Mouse (Mus musculus) brown adipose tissue, adult 24 weeks (tissue): ENCODE data around the gene Prtg. TPM values are rescaled to one million over a fixed set of nuclear protein-coding genes. Genes with fewer than 3 reads are reported as not detected.

ENCODE experiments used
- H3K27ac ChIP-seq: fragments of 200-500 bp; replicated peaks from 2 replicates; pipeline ENCODE4 v1.5.1; 2012; ENCODE audit warnings: low read depth, mild to moderate bottlenecking, low read length
- H3K4me1 ChIP-seq: fragments of 200-500 bp; 2 replicates; pipeline ENCODE4 v1.6.1; 2012; ENCODE audit warnings: low read length, mixed read lengths; ENCODE audit not compliant: control insufficient read depth, insufficient read depth, insufficient read length
- H3K4me3 ChIP-seq: fragments of 200-500 bp; 2 replicates; pipeline ENCODE4 v1.5.1; 2012; ENCODE audit warnings: low read depth, mild to moderate bottlenecking, low read length, moderate library complexity; ENCODE audit not compliant: insufficient read depth
- polyA plus RNA-seq: library from polyadenylated mRNA; stranded (reverse); fragments of >200 nt; gene quantifications from 2 replicates; pipeline ENCODE4 v1.2.4, GENCODE M21; 2012; ENCODE audit not compliant: missing spikeins, insufficient read depth, insufficient read length

The Prtg gene
- polyA plus RNA-seq, 1 experiment, result not detected

DNA sequence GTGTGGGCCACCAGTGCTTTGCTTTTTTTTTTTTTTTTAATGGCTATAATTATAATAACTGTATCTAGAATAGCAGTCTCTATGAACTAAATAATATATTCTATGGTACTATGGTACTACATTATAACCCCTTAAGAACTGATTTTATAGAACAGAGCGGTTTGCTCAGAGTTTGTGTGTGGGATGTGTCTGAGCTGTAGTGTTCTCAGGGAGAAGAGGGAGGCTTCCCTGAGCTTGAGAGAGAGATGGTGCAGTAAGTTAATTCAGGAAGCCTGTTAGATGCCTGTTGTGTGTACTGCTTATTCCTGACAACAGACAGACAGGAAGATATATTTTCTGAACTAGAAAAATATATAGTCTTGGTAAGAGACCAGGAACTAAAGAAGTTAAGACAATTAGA lies 28.3 kb downstream of the Prtg start:
- H3K4me3 ChIP-seq, result no peak overlapping the region

GRCm38 (mm10) chr9:72836708-72837495 lies 30.2 kb downstream of the Prtg start:
- no peak overlapping the region for H3K4me3 ChIP-seq
- H3K4me1 ChIP-seq, result no peaks in the 10 kb centered on the region
- H3K27ac ChIP-seq, result no peak overlapping the region

More for the DNA sequence above, 28.3 kb downstream of the Prtg start:
- H3K27ac ChIP-seq, result no peak overlapping the region
- H3K4me1 ChIP-seq, result no peaks in the 10 kb centered on the region

- Histone ChIP-seq H3K4me3 (no peak overlapping the region), H3K4me1 (no peaks in the 10 kb centered on the region), H3K27ac (no peak overlapping the region)
These were observed 31.0 kb downstream of the Prtg start for GRCm38 (mm10) chr9:72837598-72838160.

DNA sequence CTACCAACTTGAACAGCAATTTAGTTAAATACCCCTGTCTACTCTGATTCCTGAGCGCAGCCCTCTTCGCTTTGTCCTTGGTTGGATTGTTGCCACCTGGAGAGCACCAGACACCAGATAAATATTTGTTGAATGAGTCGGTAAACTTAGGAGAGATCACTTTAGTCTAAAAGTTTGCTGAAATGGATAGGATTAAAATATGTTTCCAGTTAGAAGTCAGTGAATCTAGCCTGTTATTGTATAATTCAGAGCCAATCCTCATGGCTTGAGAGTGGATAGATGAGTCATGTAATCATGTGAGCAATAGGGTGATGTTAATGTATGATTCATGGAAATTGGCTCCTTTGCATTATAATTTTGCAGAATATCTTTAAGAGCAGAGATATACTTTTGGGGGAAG lies 31.6 kb downstream of the Prtg start:
- no peaks in the 10 kb centered on the region for H3K4me1 ChIP-seq
- no peak overlapping the region for H3K27ac ChIP-seq
- H3K4me3 ChIP-seq, result no peak overlapping the region

GRCm38 (mm10) chr9:72839346-72839990 lies 32.8 kb downstream of the Prtg start:
- H3K27ac ChIP-seq, result no peak overlapping the region
- no peak overlapping the region for H3K4me3 ChIP-seq
- H3K4me1 ChIP-seq, result no peaks in the 10 kb centered on the region

GRCm38 (mm10) chr9:72844496-72844895 lies 37.8 kb downstream of the Prtg start:
- Histone ChIP-seq H3K27ac (no peak overlapping the region), H3K4me3 (no peak overlapping the region), H3K4me1 (no peaks in the 10 kb centered on the region)

DNA sequence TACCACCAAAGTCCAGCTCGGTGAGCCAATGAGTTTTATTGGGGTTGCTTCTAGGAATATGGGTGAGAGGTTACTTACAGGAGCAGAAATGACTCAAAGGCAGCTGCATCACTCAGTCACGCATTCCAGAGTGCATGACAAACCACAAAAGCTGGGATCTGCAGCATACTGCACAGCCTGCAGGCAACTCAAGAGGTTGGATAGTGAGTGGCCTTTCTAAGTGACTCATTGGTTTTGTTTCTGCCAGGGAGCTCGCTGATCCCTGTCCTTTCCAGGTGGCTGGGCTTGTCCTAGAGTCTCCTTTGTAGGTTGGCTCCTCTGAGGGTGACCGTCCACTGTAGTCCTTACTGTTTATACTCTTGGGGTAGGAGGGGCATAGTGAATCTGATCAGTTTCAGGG lies 39.5 kb downstream of the Prtg start:
- Histone ChIP-seq H3K4me3 (no peak overlapping the region), H3K4me1 (no peaks in the 10 kb centered on the region), H3K27ac (no peak overlapping the region)

DNA sequence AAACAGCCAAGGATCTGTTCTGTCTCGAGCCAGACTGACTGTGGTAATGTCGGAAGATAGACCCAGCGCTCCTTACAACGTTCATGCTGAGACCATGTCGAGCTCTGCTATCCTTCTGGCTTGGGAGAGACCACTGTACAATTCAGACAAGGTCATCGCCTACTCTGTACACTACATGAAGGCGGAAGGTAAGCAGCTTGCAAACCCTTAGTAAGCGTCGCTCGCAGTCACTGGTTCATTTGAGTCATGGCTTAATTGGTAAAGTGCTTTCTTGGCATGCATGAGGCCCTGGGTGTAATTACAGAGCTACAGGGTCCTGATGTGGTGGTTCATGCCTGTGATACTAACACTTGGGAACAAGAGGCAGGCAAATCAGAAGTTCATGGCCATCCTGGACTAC lies 44.9 kb downstream of the Prtg start:
- no peak overlapping the region for H3K4me3 ChIP-seq

DNA sequence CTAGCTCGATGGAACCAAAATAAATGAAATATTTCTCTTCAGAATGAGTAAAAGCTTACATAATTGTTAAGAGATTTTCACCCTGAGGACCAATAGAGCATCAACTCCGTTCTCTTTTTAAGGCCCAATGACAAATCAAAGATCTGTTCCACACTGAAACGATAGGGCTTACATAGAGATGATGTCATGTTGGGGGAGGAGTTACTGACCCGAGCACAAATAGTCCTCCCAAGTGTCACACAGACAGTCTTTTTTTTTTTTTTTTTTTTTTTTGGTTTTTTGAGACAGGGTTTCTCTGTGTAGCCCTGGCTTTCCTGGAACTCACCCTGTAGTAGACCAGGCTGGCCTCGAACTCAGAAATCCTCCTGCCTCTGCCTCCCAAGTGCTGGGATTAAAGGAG lies 45.3 kb downstream of the Prtg start:
- H3K4me1 ChIP-seq, result no peaks in the 10 kb centered on the region
- no peak overlapping the region for H3K27ac ChIP-seq
- H3K4me3 ChIP-seq, result no peak overlapping the region

More for the DNA sequence above, 44.9 kb downstream of the Prtg start:
- no peak overlapping the region for H3K27ac ChIP-seq
- H3K4me1 ChIP-seq, result no peaks in the 10 kb centered on the region

DNA sequence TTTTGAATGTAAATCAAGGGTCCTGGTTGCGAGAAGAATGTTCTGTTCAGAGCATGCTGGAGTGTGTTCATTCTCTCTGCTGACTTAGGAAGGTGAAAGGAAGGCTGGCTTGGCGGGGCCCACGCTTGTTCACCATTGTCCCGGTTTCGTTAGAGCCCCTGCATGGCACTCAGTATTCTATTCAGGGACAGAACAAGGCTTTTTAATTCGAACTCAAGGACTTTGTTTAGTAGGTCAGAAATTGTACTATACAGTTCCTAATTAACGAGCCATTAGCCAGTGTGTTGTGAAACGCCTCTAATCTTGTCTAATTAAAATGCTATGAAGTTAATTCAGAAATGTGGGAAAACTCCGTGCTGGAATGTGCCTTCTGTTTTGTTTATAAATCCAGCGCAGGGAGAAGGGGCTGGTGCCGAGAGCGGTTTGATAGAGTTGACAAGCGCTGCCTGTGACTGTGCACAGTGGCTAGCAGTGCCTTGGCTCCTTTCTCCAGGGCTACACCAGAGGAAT lies 47.1 kb downstream of the Prtg start:
- Histone ChIP-seq H3K4me1 (no peaks in the 10 kb centered on the region), H3K4me3 (no peak overlapping the region), H3K27ac (no peak overlapping the region)

DNA sequence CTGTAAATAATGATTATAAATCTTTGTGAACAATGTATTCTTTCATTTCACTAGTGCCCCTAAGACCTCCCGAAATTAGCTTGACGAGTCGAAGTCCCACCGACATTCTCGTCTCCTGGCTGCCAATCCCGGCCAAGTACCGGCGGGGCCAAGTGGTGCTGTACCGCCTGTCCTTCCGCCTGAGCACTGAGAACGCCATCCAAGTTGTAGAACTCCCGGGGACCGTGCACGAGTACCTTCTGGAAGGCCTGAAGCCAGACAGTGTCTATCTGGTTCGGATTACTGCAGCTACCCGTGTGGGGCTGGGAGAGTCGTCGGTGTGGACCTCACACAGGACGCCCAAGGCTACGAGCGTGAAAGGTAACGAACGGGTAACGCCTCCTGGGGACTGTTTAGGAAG lies 50.0 kb downstream of the Prtg start:
- no peak overlapping the region for H3K27ac ChIP-seq
- no peak overlapping the region for H3K4me3 ChIP-seq
- no peaks in the 10 kb centered on the region for H3K4me1 ChIP-seq

DNA sequence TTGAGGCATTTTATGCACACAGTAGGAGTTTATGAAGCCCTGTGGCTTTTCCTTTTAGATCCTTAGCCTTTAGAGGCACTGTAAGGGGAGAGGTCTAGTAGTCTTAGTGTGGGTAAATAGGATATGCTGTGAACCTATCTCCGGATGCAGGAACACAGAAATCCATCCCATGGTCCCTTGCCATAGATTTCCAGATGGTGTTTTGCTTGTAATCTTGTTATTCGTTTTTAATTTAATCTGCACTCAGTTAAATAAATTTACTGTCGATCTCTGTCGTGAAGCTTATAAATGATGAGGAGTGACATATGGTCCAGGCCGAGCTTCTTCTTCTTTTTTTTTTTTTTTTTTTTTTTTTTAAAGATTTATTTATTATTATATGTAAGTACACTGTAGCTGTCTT lies 54.1 kb downstream of the Prtg start:
- Histone ChIP-seq H3K4me3 (no peak overlapping the region), H3K4me1 (no peaks in the 10 kb centered on the region), H3K27ac (no peak overlapping the region)

DNA sequence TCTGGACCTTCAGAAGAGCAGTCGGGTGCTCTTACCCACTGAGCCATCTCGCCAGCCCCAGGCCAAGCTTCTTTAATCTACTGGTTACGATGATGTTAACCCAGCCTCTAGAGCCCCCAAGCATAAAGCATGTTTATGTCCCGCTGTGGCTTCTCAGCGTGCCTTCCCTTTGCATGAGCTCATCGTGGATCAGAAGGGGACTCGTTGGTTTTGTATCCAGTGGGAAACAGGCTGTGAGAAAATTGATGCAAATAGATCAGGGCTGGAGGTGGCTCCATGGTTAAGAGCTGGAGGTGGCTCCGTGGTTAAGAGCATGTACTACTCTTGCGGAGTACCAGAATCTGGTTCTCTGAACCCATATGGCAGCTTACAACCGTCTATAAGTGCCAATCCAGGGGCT lies 54.6 kb downstream of the Prtg start:
- no peak overlapping the region for H3K4me3 ChIP-seq
- H3K27ac ChIP-seq, result no peak overlapping the region
- H3K4me1 ChIP-seq, result no peaks in the 10 kb centered on the region

- no peak overlapping the region for H3K27ac ChIP-seq
- no peak overlapping the region for H3K4me3 ChIP-seq
- H3K4me1 ChIP-seq, result no peaks in the 10 kb centered on the region
These were observed 55.5 kb downstream of the Prtg start for GRCm38 (mm10) chr9:72862186-72862585.

GRCm38 (mm10) chr9:72862955-72863354 lies 56.3 kb downstream of the Prtg start:
- no peak overlapping the region for H3K27ac ChIP-seq
- no peak overlapping the region for H3K4me3 ChIP-seq
- H3K4me1 ChIP-seq, result no peaks in the 10 kb centered on the region
